Mouse (Mus musculus): ENCODE measurements around the gene Rnaseh2a.

DNA sequence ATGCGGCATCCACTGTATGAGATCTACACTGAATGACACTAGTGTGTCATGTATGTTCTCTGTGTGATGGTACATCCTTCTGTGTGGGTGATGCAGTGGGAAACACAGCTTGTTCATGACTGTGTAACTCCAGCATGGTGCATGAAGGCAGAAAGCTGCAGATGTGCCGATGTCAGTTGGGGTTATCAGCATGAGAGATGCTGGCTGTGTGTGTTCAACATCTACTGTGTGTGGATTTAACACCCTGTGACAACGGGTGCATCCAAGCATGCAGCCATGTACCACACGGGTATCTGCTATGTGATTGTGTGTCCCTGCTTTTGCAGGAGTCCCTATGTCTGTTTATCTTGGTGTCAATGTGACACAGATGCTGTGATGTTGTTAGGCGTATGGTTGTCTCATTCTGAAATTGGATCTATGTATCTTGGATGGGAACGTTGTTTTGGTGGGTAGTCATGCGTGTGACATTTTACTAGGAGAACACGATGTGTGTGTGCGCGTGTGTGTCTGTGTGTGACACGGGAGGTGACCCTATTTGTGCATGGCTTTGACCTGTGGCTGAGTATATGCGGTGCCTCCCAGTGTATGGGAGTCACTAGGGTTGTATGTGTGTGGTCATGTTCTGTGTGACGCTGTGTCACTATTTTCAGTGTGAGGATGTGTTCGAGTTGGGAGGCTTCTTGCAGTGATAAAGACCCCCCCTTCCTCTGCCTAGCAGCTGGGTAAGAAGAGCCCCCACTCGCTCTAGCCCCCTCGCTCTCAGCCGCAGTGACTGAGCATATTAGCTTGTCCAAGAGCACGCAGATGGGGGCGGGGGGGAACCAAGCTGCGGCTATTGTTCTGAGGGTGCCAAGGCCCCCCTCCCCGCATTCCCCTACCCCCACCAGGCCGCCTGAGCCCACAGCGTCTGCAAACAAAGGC, 33.3 kb downstream of the Rnaseh2a start:
- no peak for TF ChIP-seq GATA1 (IDR thresholded peaks at IDR 0.05; ENCODE audit: borderline replicate concordance, low read length)
- TF ChIP-seq CTCF (IDR thresholded peaks at IDR 0.05; ENCODE audit: low read depth, low read length): no peak
- no peak for TF ChIP-seq POLR2AphosphoS5 (IDR thresholded peaks at IDR 0.05; ENCODE audit: insufficient replicate concordance, low read depth, low read length)
